Mouse (Mus musculus) heart, embryonic 11.5 days (tissue): Measurements from ENCODE around the gene Plekhm1. TPM values are rescaled to one million over a fixed set of nuclear protein-coding genes. Genes with fewer than 3 reads are reported as not detected.
"Not testable (repeated sequence)": the region's sequence is repeated elsewhere in the genome, so short reads cannot be mapped to it uniquely, and the experiment has no call there.

Experiments used
- ATAC-seq: fragments of 200-750 bp; cut with Nextera tagmentation; replicated peaks from 2 replicates; pipeline ENCODE4 v1.8.0; 2017; ENCODE audit warnings: moderate library complexity; ENCODE audit not compliant: insufficient number of reproducible peaks, low FRiP score, low TSS enrichment
- H3K27ac ChIP-seq: fragments of 300-500 bp; sonication (generic); 2 replicates; pipeline ENCODE4 v1.5.1; 2014; ENCODE audit warnings: mild to moderate bottlenecking, low read depth, low read length
- H3K27me3 ChIP-seq: fragments of 300-500 bp; sonication (generic); 2 replicates; pipeline ENCODE4 v1.6.1; 2014; ENCODE audit warnings: mild to moderate bottlenecking, low read length, mixed read lengths; ENCODE audit not compliant: control insufficient read depth, insufficient read depth
- H3K36me3 ChIP-seq: fragments of 300-500 bp; sonication (generic); 2 replicates; pipeline ENCODE4 v1.6.1; 2014; ENCODE audit warnings: mild to moderate bottlenecking, low read length, moderate library complexity, mixed read lengths; ENCODE audit not compliant: control insufficient read depth, insufficient read depth
- H3K4me1 ChIP-seq: fragments of 300-500 bp; sonication (generic); 2 replicates; pipeline ENCODE4 v1.6.1; 2014; ENCODE audit warnings: low read length; ENCODE audit not compliant: control insufficient read depth, insufficient read depth
- H3K4me2 ChIP-seq: fragments of 300-500 bp; sonication (generic); 2 replicates; pipeline ENCODE4 v1.6.1; 2014; ENCODE audit warnings: mild to moderate bottlenecking, moderate library complexity
- H3K4me3 ChIP-seq: fragments of 300-500 bp; sonication (generic); 2 replicates; pipeline ENCODE4 v1.5.1; 2014; ENCODE audit warnings: low read depth, low read length
- H3K9ac ChIP-seq: fragments of 300-500 bp; sonication (generic); 2 replicates; pipeline ENCODE4 v1.6.1; 2014; ENCODE audit warnings: mild to moderate bottlenecking, low read depth, low read length, moderate library complexity
- H3K9me3 ChIP-seq: fragments of 300-500 bp; sonication (generic); replicated peaks from 2 replicates; pipeline ENCODE4 v1.6.1; 2016; ENCODE audit warnings: low read length; ENCODE audit not compliant: control insufficient read depth
- WGBS: fragments of 180-500 bp; shearing (Covaris S2); extraction: QIAGEN DNeasy Blood & Tissue Kit; methylation state at CpG from one replicate; pipeline ENCODE4 v1.1.7; 2014; ENCODE audit not compliant: insufficient replicate concordance; 5-methylcytosine and 5-hydroxymethylcytosine counted together
- polyA plus RNA-seq: library from polyadenylated mRNA; unstranded; fragments of >200 nt; fragmentation: Nextera tagmentation; extraction: Ambion mirVana; gene quantifications from 2 replicates; pipeline ENCODE4 v1.2.1, GENCODE M21; 2014

Gene Plekhm1
- 4.4 and 5.2 TPM in 2 replicates for polyA plus RNA-seq

- no peaks in the 10 kb centered on the region for H3K9me3 ChIP-seq
- H3K36me3 ChIP-seq: no peaks in the 10 kb centered on the region
- peak within 1 kb of the TSS; percentile 38; the same call in 1 of the 2 replicates for H3K27ac ChIP-seq
- peak within 1 kb of the TSS; percentile 86 for H3K4me3 ChIP-seq
- peak within 1 kb of the TSS; percentile 87 for H3K9ac ChIP-seq
- WGBS: under 1% methylated on average over 66 of the region's 67 CpGs
- H3K4me2 ChIP-seq: peak within 1 kb of the TSS; percentile 91
- ATAC-seq: peak; percentile 95
- H3K27me3 ChIP-seq: no peaks in the 10 kb centered on the region
- 0 out of 2 replicates have a peak, but pooled peaks cover 10% of the 10 kb centered on the region for H3K4me1 ChIP-seq
Measured at GRCm38 (mm10) chr11:103411981-103412949, at the start of gene Plekhm1. Gene Plekhm1, minus strand, starts transcription at chr11:103412687.

- H3K36me3 ChIP-seq, ATAC-seq, H3K27ac ChIP-seq: not testable (repeated sequence)
Measured at GRCm38 (mm10) chr11:103451105-103451504, 38.6 kb upstream of the Plekhm1 start.

GRCm38 (mm10) chr11:103449721-103450120 is 37.2 kb upstream of the Plekhm1 start:
- not testable (repeated sequence) for H3K4me1 ChIP-seq, H3K36me3 ChIP-seq, H3K9ac ChIP-seq, H3K9me3 ChIP-seq, H3K27me3 ChIP-seq, ATAC-seq, H3K4me3 ChIP-seq, H3K27ac ChIP-seq, H3K4me2 ChIP-seq
- 82% methylated on average over 14 of the region's 14 CpGs for WGBS

More at GRCm38 (mm10) chr11:103451105-103451504, 38.6 kb upstream of the Plekhm1 start:
- H3K4me2 ChIP-seq, H3K9ac ChIP-seq, H3K27me3 ChIP-seq, H3K9me3 ChIP-seq, H3K4me3 ChIP-seq, H3K4me1 ChIP-seq: not testable (repeated sequence)
- WGBS: 81% methylated on average over 1 of the region's 1 CpGs

GRCm38 (mm10) chr11:103443678-103444077 is 31.2 kb upstream of the Plekhm1 start:
- 87% methylated on average over 3 of the region's 3 CpGs for WGBS
- H3K9me3 ChIP-seq: no peaks in the 10 kb centered on the region
- no peaks in the 10 kb centered on the region for H3K4me1 ChIP-seq
- no peak overlapping the region for H3K4me2 ChIP-seq
- no peak overlapping the region for H3K9ac ChIP-seq
- H3K36me3 ChIP-seq: no peaks in the 10 kb centered on the region
- ATAC-seq: no peak
- H3K4me3 ChIP-seq: no peak overlapping the region
- H3K27ac ChIP-seq: no peak overlapping the region
- no peaks in the 10 kb centered on the region for H3K27me3 ChIP-seq

GRCm38 (mm10) chr11:103436282-103436681 is 23.8 kb upstream of the Plekhm1 start:
- H3K36me3 ChIP-seq: no peaks in the 10 kb centered on the region
- H3K4me3 ChIP-seq: no peak overlapping the region
- no peak for ATAC-seq
- H3K9ac ChIP-seq: no peak overlapping the region
- no peaks in the 10 kb centered on the region for H3K27me3 ChIP-seq
- no peak overlapping the region for H3K27ac ChIP-seq
- H3K9me3 ChIP-seq: no peaks in the 10 kb centered on the region
- 67% methylated on average over 5 of the region's 5 CpGs for WGBS
- H3K4me1 ChIP-seq: no peaks in the 10 kb centered on the region
- no peak overlapping the region for H3K4me2 ChIP-seq

GRCm38 (mm10) chr11:103425031-103425430 is 12.5 kb upstream of the Plekhm1 start:
- H3K4me3 ChIP-seq: no peak overlapping the region
- 13% methylated on average over 5 of the region's 5 CpGs for WGBS

GRCm38 (mm10) chr11:103419667-103420066 is 7.2 kb upstream of the Plekhm1 start:
- Histone ChIP-seq H3K4me1 (no peaks in the 10 kb centered on the region), H3K27ac (no peak overlapping the region), H3K27me3 (no peaks in the 10 kb centered on the region), H3K4me2 (no peak overlapping the region), H3K9ac (no peak overlapping the region), H3K4me3 (no peak overlapping the region), H3K36me3 (no peaks in the 10 kb centered on the region), H3K9me3 (no peaks in the 10 kb centered on the region; the same call in 1 of the 2 replicates)
- 81% methylated on average over 13 of the region's 13 CpGs for WGBS
- ATAC-seq: no peak

More at GRCm38 (mm10) chr11:103425031-103425430, 12.5 kb upstream of the Plekhm1 start:
- no peaks in the 10 kb centered on the region for H3K27me3 ChIP-seq
- H3K9me3 ChIP-seq: no peaks in the 10 kb centered on the region
- no peak overlapping the region for H3K27ac ChIP-seq
- no peaks in the 10 kb centered on the region for H3K4me1 ChIP-seq
- H3K9ac ChIP-seq: no peak overlapping the region
- H3K4me2 ChIP-seq: no peak overlapping the region
- no peak for ATAC-seq
- no peaks in the 10 kb centered on the region for H3K36me3 ChIP-seq

- no peak for ATAC-seq
- no peak overlapping the region for H3K27ac ChIP-seq
- no peaks in the 10 kb centered on the region for H3K27me3 ChIP-seq
- no peak overlapping the region for H3K4me3 ChIP-seq
- no peaks in the 10 kb centered on the region for H3K36me3 ChIP-seq
- 75% methylated on average over 5 of the region's 5 CpGs for WGBS
- no peak overlapping the region for H3K9ac ChIP-seq
- no peaks in the 10 kb centered on the region for H3K4me1 ChIP-seq
- no peaks in the 10 kb centered on the region; the same call in 1 of the 2 replicates for H3K9me3 ChIP-seq
- H3K4me2 ChIP-seq: no peak overlapping the region
Measured at GRCm38 (mm10) chr11:103419226-103419625, 6.7 kb upstream of the Plekhm1 start.
